Mouse (Mus musculus): ENCODE measurements around the gene Sdr39u1. TPM values are rescaled to one million over a fixed set of nuclear protein-coding genes. Genes with fewer than 3 reads are reported as not detected.
A peak's percentile ranks its signal among the peaks of the same experiment; 100 is the strongest.

Sdr39u1 gene
- polyA plus RNA-seq, 1 experiment from 2014 or later: 79.1 TPM

DNA sequence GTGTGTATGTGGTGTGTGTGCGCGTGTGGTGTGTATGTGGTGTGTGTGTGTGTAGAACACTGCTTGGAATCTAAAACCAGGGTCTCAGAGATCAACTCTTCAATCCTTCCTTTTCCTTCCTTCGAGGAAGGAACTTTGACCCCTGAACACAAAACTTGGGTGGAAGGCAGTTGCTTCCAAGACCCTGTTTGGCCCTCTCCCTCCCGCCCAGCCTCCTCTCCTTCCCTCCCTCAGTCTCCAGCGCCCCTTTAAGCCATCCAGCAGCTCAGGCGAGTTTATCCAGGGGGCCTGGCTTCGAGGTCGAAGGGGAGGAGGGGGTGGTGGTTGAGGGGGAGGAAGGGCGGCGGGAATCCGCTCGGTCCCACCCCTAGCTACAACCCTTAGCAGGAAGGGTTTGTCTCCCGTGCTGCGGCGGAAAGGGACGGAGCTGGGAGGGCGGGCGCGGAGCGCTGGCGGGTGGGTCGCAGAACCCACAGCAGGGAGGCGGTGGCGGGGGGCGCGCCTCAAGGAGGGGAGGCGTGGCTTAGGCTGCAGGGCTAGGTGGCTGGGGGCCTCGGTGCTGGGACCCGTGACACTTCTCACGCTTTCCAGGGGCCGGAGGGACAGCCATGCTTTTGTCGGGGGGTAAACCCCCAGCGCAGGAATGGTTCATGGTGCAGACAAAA lies 46.3 kb downstream of the Sdr39u1 start, which contains the start of gene Nynrin:
Nynrin (plus strand) TSS at position 390 of the 665 bp plus-strand sequence.
- Histone ChIP-seq H3K27ac (replicated peaks) (peak within 1 kb of the TSS; percentile 97), H3K9ac (peak within 1 kb of the TSS; percentile 69), H3K4me3 (replicated peaks) (peak within 1 kb of the TSS; percentile 73), H3K27me3 (no peaks in the 10 kb centered on the region), H3K9me3 (replicated peaks) (no peaks in the 10 kb centered on the region), H3K4me2 (replicated peaks) (peak within 1 kb of the TSS; percentile 79), H3K36me3 (no peaks in the 10 kb centered on the region), H3K4me1 (peaks cover 61% of the 10 kb centered on the region)
- peak; percentile 93 for ATAC-seq (ENCODE audit: insufficient number of reproducible peaks, low FRiP score, low TSS enrichment, low read depth)
- under 1% methylated on average over 29 of the region's 33 CpGs for WGBS

DNA sequence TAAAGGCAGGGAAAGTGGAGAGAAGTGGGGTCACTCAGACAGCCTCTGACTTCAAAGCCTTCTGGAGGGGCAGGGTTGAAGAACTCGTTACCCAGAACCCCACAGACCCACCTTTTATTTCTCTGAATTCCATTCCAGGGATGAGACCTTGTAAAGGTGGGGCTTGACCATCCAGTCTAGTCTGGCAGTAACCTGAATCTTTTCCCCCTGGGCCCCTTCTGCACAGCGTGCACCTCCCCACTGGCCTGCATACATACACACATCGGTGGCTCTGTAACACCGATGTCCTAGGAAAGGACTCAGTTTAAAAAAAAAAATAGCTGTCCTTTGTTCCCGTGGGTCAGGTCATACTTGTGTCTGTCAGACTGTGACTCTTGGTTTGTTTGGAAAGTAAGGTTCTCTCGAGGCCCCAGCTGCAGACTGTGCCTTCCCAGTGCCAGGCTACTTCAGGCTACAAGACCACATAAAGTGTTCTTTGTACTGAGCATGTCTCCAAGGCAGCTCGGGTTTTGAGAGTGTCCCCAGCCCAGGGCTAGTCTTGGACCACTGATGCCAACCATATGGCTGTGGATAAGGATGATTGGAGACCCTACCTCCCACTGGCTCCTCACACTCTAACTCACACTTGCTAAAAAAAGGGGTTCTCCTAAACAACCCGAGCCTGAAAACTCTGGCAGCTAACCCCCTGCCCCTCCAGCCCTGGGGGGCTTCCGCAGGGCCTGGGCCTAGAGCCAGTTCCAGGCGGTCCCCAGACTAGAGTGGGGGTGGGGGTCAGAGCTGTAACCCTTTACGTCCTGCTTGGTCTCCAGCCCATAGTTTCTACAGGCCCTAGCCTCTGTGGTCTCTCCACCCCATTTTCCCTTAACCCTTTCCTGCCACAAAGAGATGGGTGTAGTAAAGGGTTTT lies 47.2 kb downstream of the Sdr39u1 start:
- H3K27me3 ChIP-seq: no peaks in the 10 kb centered on the region
- peak; percentile 74 for ATAC-seq (ENCODE audit: insufficient number of reproducible peaks, low FRiP score, low TSS enrichment, low read depth)
- peaks cover 52% of the 10 kb centered on the region for H3K4me1 ChIP-seq
- H3K36me3 ChIP-seq: no peaks in the 10 kb centered on the region
- H3K9me3 ChIP-seq (replicated peaks): no peaks in the 10 kb centered on the region
- peak overlapping the region; percentile 69 for H3K9ac ChIP-seq
- WGBS: 4% methylated on average over 11 of the region's 11 CpGs
- peak overlapping the region; percentile 73 for H3K4me3 ChIP-seq (replicated peaks)
- H3K27ac ChIP-seq (replicated peaks): peak overlapping the region; percentile 97
- peak overlapping the region; percentile 79 for H3K4me2 ChIP-seq (replicated peaks)

DNA sequence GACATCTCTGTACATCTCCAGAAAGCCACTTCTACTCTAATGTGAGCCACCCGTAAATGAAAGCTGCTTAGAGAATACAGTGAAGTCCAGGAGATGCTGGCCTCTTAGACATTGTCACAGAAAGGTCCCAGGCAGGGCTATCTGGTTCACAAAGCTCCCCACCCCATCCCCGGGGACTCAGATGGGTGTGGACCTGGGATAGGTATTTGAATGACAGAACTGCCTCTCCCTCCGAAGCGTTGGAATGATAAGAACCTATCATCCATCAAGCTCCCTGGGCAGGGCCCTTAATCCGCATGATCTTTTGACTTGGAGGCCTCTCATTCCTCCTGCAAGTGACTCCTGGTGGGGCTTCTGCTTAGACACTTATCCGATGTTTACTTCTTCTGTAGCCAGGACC lies 49.2 kb downstream of the Sdr39u1 start:
- H3K36me3 ChIP-seq: no peaks in the 10 kb centered on the region
- H3K4me2 ChIP-seq (replicated peaks): no peak overlapping the region
- peaks cover 33% of the 10 kb centered on the region for H3K4me1 ChIP-seq
- ATAC-seq (ENCODE audit: insufficient number of reproducible peaks, low FRiP score, low TSS enrichment, low read depth): no peak
- WGBS: 66% methylated on average over 6 of the region's 6 CpGs
- H3K4me3 ChIP-seq (replicated peaks): no peak overlapping the region
- H3K9ac ChIP-seq: no peak overlapping the region
- H3K27ac ChIP-seq (replicated peaks): no peak overlapping the region
- no peaks in the 10 kb centered on the region for H3K27me3 ChIP-seq
- no peaks in the 10 kb centered on the region for H3K9me3 ChIP-seq (replicated peaks)

Other genes with a start within 250 kb of the Sdr39u1 start
- 57.4 and 57.9 TPM in 2 replicates for gene Mdp1, start 239.8 kb downstream of the Sdr39u1 start, polyA plus RNA-seq (2015; fragmentation: Nextera tagmentation; extraction: Ambion mirVana)
- 68.1 and 68.6 TPM in 2 replicates for gene Gmpr2, start 228.4 kb downstream of the Sdr39u1 start, polyA plus RNA-seq (2015; fragmentation: Nextera tagmentation; extraction: Ambion mirVana)
- gene Nedd8, start 228.2 kb downstream of the Sdr39u1 start, polyA plus RNA-seq (2015; fragmentation: Nextera tagmentation; extraction: Ambion mirVana): 548 and 555 TPM in 2 replicates
- gene Tinf2, start 218.5 kb downstream of the Sdr39u1 start, polyA plus RNA-seq (2015; fragmentation: Nextera tagmentation; extraction: Ambion mirVana): 34.0 and 38.0 TPM in 2 replicates
- gene Tgm1, start 186.4 kb downstream of the Sdr39u1 start, polyA plus RNA-seq (2015; fragmentation: Nextera tagmentation; extraction: Ambion mirVana): 27.3 and 28.0 TPM in 2 replicates
- gene Rabggta, start 178.0 kb downstream of the Sdr39u1 start, polyA plus RNA-seq (2015; fragmentation: Nextera tagmentation; extraction: Ambion mirVana): 30.3 and 33.8 TPM in 2 replicates
- 87.3 and 90.0 TPM in 2 replicates for gene Dhrs1, start 154.6 kb downstream of the Sdr39u1 start, polyA plus RNA-seq (2015; fragmentation: Nextera tagmentation; extraction: Ambion mirVana)
- gene Nop9, start 154.6 kb downstream of the Sdr39u1 start, polyA plus RNA-seq (2015; fragmentation: Nextera tagmentation; extraction: Ambion mirVana): 37.3 and 39.0 TPM in 2 replicates
- gene Cideb, start 141.8 kb downstream of the Sdr39u1 start, polyA plus RNA-seq (2015; fragmentation: Nextera tagmentation; extraction: Ambion mirVana): 0.47 and 0.60 TPM in 2 replicates
- gene Ltb4r2, start 138.9 kb downstream of the Sdr39u1 start, polyA plus RNA-seq (2015; fragmentation: Nextera tagmentation; extraction: Ambion mirVana): 0.95 and 1.4 TPM in 2 replicates
- gene Ltb4r1, start 134.3 kb downstream of the Sdr39u1 start, polyA plus RNA-seq (2015; fragmentation: Nextera tagmentation; extraction: Ambion mirVana): 1.8 and 2.1 TPM in 2 replicates
- 17.4 and 22.2 TPM in 2 replicates for gene Adcy4, start 116.2 kb downstream of the Sdr39u1 start, polyA plus RNA-seq (2015; fragmentation: Nextera tagmentation; extraction: Ambion mirVana)
- 34.5 and 41.3 TPM in 2 replicates for gene Ripk3, start 111.4 kb downstream of the Sdr39u1 start, polyA plus RNA-seq (2015; fragmentation: Nextera tagmentation; extraction: Ambion mirVana)
- 106 and 115 TPM in 2 replicates for gene Nfatc4, start 77.1 kb downstream of the Sdr39u1 start, polyA plus RNA-seq (2015; fragmentation: Nextera tagmentation; extraction: Ambion mirVana)
- gene Nynrin, start 46.3 kb downstream of the Sdr39u1 start, polyA plus RNA-seq (2015; fragmentation: Nextera tagmentation; extraction: Ambion mirVana): 20.8 and 25.0 TPM in 2 replicates
- gene Cbln3, start 15.9 kb downstream of the Sdr39u1 start, polyA plus RNA-seq (2015; fragmentation: Nextera tagmentation; extraction: Ambion mirVana): 0.33 and 0.35 TPM in 2 replicates
- gene Khnyn, start 15.3 kb downstream of the Sdr39u1 start, polyA plus RNA-seq (2015; fragmentation: Nextera tagmentation; extraction: Ambion mirVana): 18.8 and 19.9 TPM in 2 replicates
- gene Cma1, start 44.4 kb upstream of the Sdr39u1 start, polyA plus RNA-seq (2015; fragmentation: Nextera tagmentation; extraction: Ambion mirVana): 320 and 374 TPM in 2 replicates
- 0.67 and 0.88 TPM in 2 replicates for gene Cma2, start 50.7 kb upstream of the Sdr39u1 start, polyA plus RNA-seq (2015; fragmentation: Nextera tagmentation; extraction: Ambion mirVana)
- gene Mcpt1, start 117.7 kb upstream of the Sdr39u1 start, polyA plus RNA-seq (2015; fragmentation: Nextera tagmentation; extraction: Ambion mirVana): 0.38 and 0.65 TPM in 2 replicates
- not detected in 2 replicates for gene Mcpt9, start 130.2 kb upstream of the Sdr39u1 start, polyA plus RNA-seq (2015; fragmentation: Nextera tagmentation; extraction: Ambion mirVana)
- 3.2 and 3.6 TPM in 2 replicates for gene Mcpt2, start 141.7 kb upstream of the Sdr39u1 start, polyA plus RNA-seq (2015; fragmentation: Nextera tagmentation; extraction: Ambion mirVana)
- gene Mcpt4, start 162.0 kb upstream of the Sdr39u1 start, polyA plus RNA-seq (2015; fragmentation: Nextera tagmentation; extraction: Ambion mirVana): 25.7 and 32.1 TPM in 2 replicates
- gene Mcpt8, start 185.0 kb upstream of the Sdr39u1 start, polyA plus RNA-seq (2015; fragmentation: Nextera tagmentation; extraction: Ambion mirVana): 1.5 and 2.2 TPM in 2 replicates
- 0.28 and 0.67 TPM in 2 replicates for gene Ctsg, start 202.3 kb upstream of the Sdr39u1 start, polyA plus RNA-seq (2015; fragmentation: Nextera tagmentation; extraction: Ambion mirVana)
- not detected in 2 replicates for gene Gzme, start 220.3 kb upstream of the Sdr39u1 start, polyA plus RNA-seq (2015; fragmentation: Nextera tagmentation; extraction: Ambion mirVana)
- gene Gzmd, start 232.3 kb upstream of the Sdr39u1 start, polyA plus RNA-seq (2015; fragmentation: Nextera tagmentation; extraction: Ambion mirVana): not detected in 2 replicates